Comparison of ENCODE assay signal across 9 mouse cellular contexts in the genomic region with DNA sequence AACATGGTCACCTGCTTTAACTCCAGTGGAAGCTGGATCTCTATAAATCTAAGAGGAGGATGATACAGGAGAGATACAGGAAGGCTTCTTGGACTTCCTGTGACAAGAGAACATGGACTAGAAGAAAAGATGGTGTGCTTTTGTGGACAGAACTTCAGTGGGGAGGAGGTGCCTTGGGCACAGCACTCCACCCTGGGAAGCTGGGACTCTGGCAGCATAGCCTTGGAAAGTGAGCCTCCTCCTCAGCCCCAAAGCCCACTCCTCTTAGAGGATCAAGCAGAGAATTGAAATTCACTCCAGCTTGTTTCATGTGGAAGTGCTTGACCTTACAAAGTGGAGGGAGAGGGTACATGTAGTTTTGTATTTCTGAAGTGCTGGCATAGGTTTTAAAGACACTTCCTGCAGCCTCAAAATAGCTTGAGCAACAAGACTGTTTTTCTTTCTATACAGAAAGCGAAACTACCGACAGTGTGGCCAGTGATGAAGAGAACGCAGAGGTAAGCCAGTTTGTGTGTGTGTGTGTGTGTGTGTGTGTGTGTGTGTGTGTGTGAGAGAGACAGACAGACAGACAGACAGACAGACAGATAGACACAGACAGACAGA.
DNase-seq lines count a peak whose midpoint lies in the region; ATAC-seq lines count a peak whose summit lies in the region.
"Had no signal": no experiment of that assay in that cellular context is flagged by ENCODE, and none has a peak within 500 bp of the region (broad histone marks: within the 10 kb centered on the region; RNA-seq: fewer than 3 reads in every experiment).

No protein-coding gene starts in this region.

- H3K9me3 ChIP-seq in hindbrain, embryonic 16.5 days (ENCODE audit: control insufficient read depth, low read length) = no peaks in the 10 kb centered on the region
- H3K9me3 ChIP-seq in hindbrain, embryonic 12.5 days (replicated peaks) = no peaks in the 10 kb centered on the region
- H3K9me3 ChIP-seq in heart, embryonic 15.5 days (replicated peaks) = no peaks in the 10 kb centered on the region
- H3K9me3 ChIP-seq in midbrain, embryonic 11.5 days (ENCODE audit: control insufficient read depth, low read length) = no peaks in the 10 kb centered on the region

- no peak overlapping the region for H3K4me2 ChIP-seq in hindbrain, embryonic 16.5 days (ENCODE audit: low read length)
- H3K4me2 ChIP-seq in hindbrain, embryonic 12.5 days (replicated peaks) = no peak overlapping the region
- no peak overlapping the region for H3K4me2 ChIP-seq in heart, embryonic 15.5 days
- no peak overlapping the region for H3K4me2 ChIP-seq in midbrain, embryonic 11.5 days

- H3K4me3 ChIP-seq in hindbrain, embryonic 16.5 days (ENCODE audit: low read length) = no peak overlapping the region
- no peak overlapping the region for H3K4me3 ChIP-seq in hindbrain, embryonic 12.5 days
- no peak overlapping the region for H3K4me3 ChIP-seq in heart, embryonic 15.5 days
- no peak overlapping the region for H3K4me3 ChIP-seq in midbrain, embryonic 11.5 days (ENCODE audit: low read depth, low read length)

- ATAC-seq in hindbrain, embryonic 16.5 days = no peak
- no peak for ATAC-seq in hindbrain, embryonic 12.5 days (ENCODE audit: low FRiP score)
- peak; percentile 79 for ATAC-seq in CD4-positive, CD25-positive, alpha-beta regulatory T cell, adult 4 months
- no peak for ATAC-seq in heart, embryonic 15.5 days (replicated peaks; ENCODE audit: insufficient number of reproducible peaks, insufficient read depth, low FRiP score, low read depth)
- ATAC-seq in midbrain, embryonic 11.5 days (ENCODE audit: low FRiP score) = no peak

- peak; percentile 70 for DNase-seq in lung, postnatal 36 days
- DNase-seq in midbrain, embryonic 11.5 days (ENCODE audit: low spot score, missing footprints) = no peak
- no peak for DNase-seq in right cerebral cortex, adult 18-20 months
- no peak for DNase-seq in right cerebral cortex, postnatal 36 days (ENCODE audit: low spot score in 2 of 2)
- DNase-seq: right cerebral cortex, postnatal 4 days had no signal

- H3K36me3 ChIP-seq in hindbrain, embryonic 16.5 days (ENCODE audit: control insufficient read depth, insufficient read depth, low read length) = peaks cover 12% of the 10 kb centered on the region; the same call in 1 of the 2 replicates
- H3K36me3 ChIP-seq in hindbrain, embryonic 12.5 days = peaks cover 23% of the 10 kb centered on the region
- peaks cover 26% of the 10 kb centered on the region for H3K36me3 ChIP-seq in heart, embryonic 15.5 days
- H3K36me3 ChIP-seq in midbrain, embryonic 11.5 days (ENCODE audit: control insufficient read depth, insufficient read depth, low read length) = no peaks in the 10 kb centered on the region

- no peak overlapping the region for H3K9ac ChIP-seq in hindbrain, embryonic 16.5 days (ENCODE audit: low read depth, low read length)
- H3K9ac ChIP-seq in hindbrain, embryonic 12.5 days = no peak overlapping the region
- H3K9ac ChIP-seq in heart, embryonic 15.5 days = no peak overlapping the region
- no peak overlapping the region for H3K9ac ChIP-seq in midbrain, embryonic 11.5 days (ENCODE audit: low read length)

- 87% methylated on average over 3 of the region's 3 CpGs for WGBS in hindbrain, embryonic 16.5 days
- WGBS in hindbrain, embryonic 12.5 days = 95% methylated on average over 3 of the region's 3 CpGs
- WGBS in heart, embryonic 15.5 days = 52% methylated on average over 3 of the region's 3 CpGs
- 89% methylated on average over 3 of the region's 3 CpGs for WGBS in midbrain, embryonic 11.5 days

- H3K27ac ChIP-seq in hindbrain, embryonic 16.5 days (ENCODE audit: low read depth, low read length) = peak overlapping the region; percentile 45; the same call in 1 of the 2 replicates
- H3K27ac ChIP-seq in hindbrain, embryonic 12.5 days = no peak overlapping the region
- H3K27ac ChIP-seq in heart, embryonic 15.5 days = peak overlapping the region; percentile 78
- H3K27ac ChIP-seq in midbrain, embryonic 11.5 days (ENCODE audit: low read depth, low read length) = no peak overlapping the region

- H3K4me1 ChIP-seq in hindbrain, embryonic 16.5 days (ENCODE audit: control insufficient read depth, insufficient read depth, low read depth, low read length) = no peaks in the 10 kb centered on the region
- H3K4me1 ChIP-seq in hindbrain, embryonic 12.5 days = peaks cover 4% of the 10 kb centered on the region; the same call in 1 of the 2 replicates
- H3K4me1 ChIP-seq in heart, embryonic 15.5 days (replicated peaks) = peaks cover 26% of the 10 kb centered on the region
- H3K4me1 ChIP-seq in midbrain, embryonic 11.5 days (ENCODE audit: control insufficient read depth, insufficient read depth, low read length) = no peaks in the 10 kb centered on the region

- no peaks in the 10 kb centered on the region for H3K27me3 ChIP-seq in hindbrain, embryonic 16.5 days (replicated peaks; ENCODE audit: control insufficient read depth, insufficient read depth, low read length)
- H3K27me3 ChIP-seq in hindbrain, embryonic 12.5 days = no peaks in the 10 kb centered on the region
- no peaks in the 10 kb centered on the region for H3K27me3 ChIP-seq in heart, embryonic 15.5 days
- H3K27me3 ChIP-seq in midbrain, embryonic 11.5 days (ENCODE audit: control insufficient read depth, insufficient read depth, low read length) = no peaks in the 10 kb centered on the region

Comparison
In these comparisons a context has a peak if more than half of its experiments do, and no peak if none do; other contexts are left out.
1. H3K27ac ChIP-seq: peak in hindbrain, embryonic 16.5 days (single experiment) and heart, embryonic 15.5 days (single experiment); none in hindbrain, embryonic 12.5 days (single experiment) and midbrain, embryonic 11.5 days (single experiment).